Comparison of ENCODE assay signal across 8 mouse cellular contexts in the genomic region with DNA sequence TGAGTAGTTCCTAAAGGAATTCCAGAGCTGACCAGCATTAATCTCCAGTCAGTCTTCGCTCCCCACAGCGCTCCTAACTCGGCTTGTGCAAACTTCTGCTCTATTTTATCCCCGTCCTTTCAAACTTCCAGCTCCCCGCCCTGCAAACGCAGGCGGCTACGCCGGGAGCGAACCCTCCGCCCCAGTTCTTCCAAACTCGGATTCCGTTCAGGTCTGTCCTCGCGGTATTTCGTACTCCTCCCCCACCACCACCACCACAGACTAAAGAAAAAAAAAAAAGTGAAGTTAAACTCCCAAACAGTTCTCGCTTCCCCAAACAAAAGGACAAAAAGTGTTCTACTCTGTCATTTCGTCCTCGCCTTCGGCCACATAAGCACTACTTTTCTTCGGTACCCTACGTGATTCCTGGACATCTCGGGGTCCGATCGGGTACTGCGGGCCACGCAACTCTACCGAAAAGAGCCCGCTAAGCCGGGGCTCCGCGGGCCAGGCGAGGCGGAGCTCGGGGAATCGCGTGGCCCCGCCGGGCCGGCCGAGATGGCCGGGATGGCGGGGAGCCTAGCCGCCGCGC. TPM values are rescaled to one million over a fixed set of nuclear protein-coding genes. Genes with fewer than 3 reads are reported as not detected.
DNase-seq lines count a peak whose midpoint lies in the region; ATAC-seq and TF ChIP-seq lines count a peak whose summit lies in the region.

No protein-coding gene starts in this region.

- H3K4me3 ChIP-seq in cerebellum, adult 2 months (replicated peaks; ENCODE audit: insufficient read depth, low read depth, low read length) = peak overlapping the region; percentile 95
- peak overlapping the region; percentile 74 for H3K4me3 ChIP-seq in hindbrain, embryonic 14.5 days (replicated peaks; ENCODE audit: low read length)
- H3K4me3 ChIP-seq in liver, embryonic 12.5 days = peak overlapping the region; percentile 93
- peak overlapping the region; percentile 74 for H3K4me3 ChIP-seq in stomach, postnatal 0 days (ENCODE audit: low read depth, low read length)

- TF ChIP-seq EP300 in stomach, postnatal 0 days (optimal IDR thresholded peaks at IDR 0.05) = peak; percentile 68

- under 1% methylated on average over 46 of the region's 46 CpGs for WGBS in cerebellum, adult 2 months
- under 1% methylated on average over 46 of the region's 46 CpGs for WGBS in hindbrain, embryonic 14.5 days
- under 1% methylated on average over 46 of the region's 46 CpGs for WGBS in liver, embryonic 12.5 days (ENCODE audit: insufficient replicate concordance)
- WGBS in stomach, postnatal 0 days = under 1% methylated on average over 46 of the region's 46 CpGs

- TF ChIP-seq POLR2A in cerebellum, adult 2 months (IDR thresholded peaks at IDR 0.05; ENCODE audit: borderline replicate concordance, insufficient read depth, low read length) = no peak

- H3K4me1 ChIP-seq in cerebellum, adult 2 months (ENCODE audit: control insufficient read depth, insufficient read depth, low read length) = peaks cover 5% of the 10 kb centered on the region; the same call in 1 of the 2 replicates
- H3K4me1 ChIP-seq in hindbrain, embryonic 14.5 days (replicated peaks; ENCODE audit: control insufficient read depth, insufficient read depth, low read length) = peaks cover 32% of the 10 kb centered on the region
- H3K4me1 ChIP-seq in liver, embryonic 12.5 days = peaks cover 26% of the 10 kb centered on the region
- H3K4me1 ChIP-seq in stomach, postnatal 0 days (replicated peaks; ENCODE audit: control insufficient read depth, insufficient read depth) = no peaks in the 10 kb centered on the region

- H3K27ac ChIP-seq in cerebellum, adult 2 months (ENCODE audit: insufficient read depth, low read length) = peak overlapping the region; percentile 38; the same call in 1 of the 2 replicates
- H3K27ac ChIP-seq in hindbrain, embryonic 14.5 days = peak overlapping the region; percentile 99
- H3K27ac ChIP-seq in liver, embryonic 12.5 days = peak overlapping the region; percentile 93
- peak overlapping the region; percentile 99 for H3K27ac ChIP-seq in stomach, postnatal 0 days (replicated peaks)

- no peak for ATAC-seq in hindbrain, embryonic 14.5 days (ENCODE audit: low FRiP score)
- ATAC-seq in liver, embryonic 12.5 days = peak; percentile 55
- peak; percentile 57 for ATAC-seq in monocyte, adult 5-6 weeks (replicated peaks; ENCODE audit: insufficient number of reproducible peaks, low FRiP score, low TSS enrichment, poor library complexity, severe bottlenecking)
- peak; percentile 57 for ATAC-seq in stomach, postnatal 0 days (ENCODE audit: low FRiP score, low TSS enrichment)

- no peaks in the 10 kb centered on the region for H3K9me3 ChIP-seq in hindbrain, embryonic 14.5 days (ENCODE audit: control insufficient read depth, low read length)
- H3K9me3 ChIP-seq in liver, embryonic 12.5 days (replicated peaks) = no peaks in the 10 kb centered on the region
- H3K9me3 ChIP-seq in stomach, postnatal 0 days (ENCODE audit: control insufficient read depth, low read length) = no peaks in the 10 kb centered on the region

- peak; percentile 61 for DNase-seq in layer of hippocampus, adult 9-11 months
- DNase-seq in layer of hippocampus, adult 11-12 months (ENCODE audit: low spot score) = no peak
- peak; percentile 38 to 55 for DNase-seq in cerebellum, adult 2 months
- peak; percentile 76 for DNase-seq in forelimb bud, embryonic 11.5 days (ENCODE audit: low read depth, low spot score)
- DNase-seq in hindbrain, embryonic 14.5 days (ENCODE audit: low spot score) = no peak
- peak; percentile 78 for DNase-seq in stomach, postnatal 0 days (ENCODE audit: low spot score)

- no peaks in the 10 kb centered on the region for H3K27me3 ChIP-seq in cerebellum, adult 2 months (ENCODE audit: control insufficient read depth, insufficient read depth, low read length)
- H3K27me3 ChIP-seq in hindbrain, embryonic 14.5 days (ENCODE audit: control insufficient read depth, insufficient read depth, low read length) = no peaks in the 10 kb centered on the region
- H3K27me3 ChIP-seq in liver, embryonic 12.5 days (replicated peaks) = no peaks in the 10 kb centered on the region
- no peaks in the 10 kb centered on the region for H3K27me3 ChIP-seq in stomach, postnatal 0 days (ENCODE audit: control insufficient read depth, insufficient read depth, low read length)

- TF ChIP-seq CTCF in cerebellum, adult 2 months (IDR thresholded peaks at IDR 0.05; ENCODE audit: borderline replicate concordance, insufficient read depth, low read depth, low read length) = no peak
- no peak for TF ChIP-seq CTCF in stomach, postnatal 0 days (IDR thresholded peaks at IDR 0.05; ENCODE audit: low read depth)

- H3K36me3 ChIP-seq in hindbrain, embryonic 14.5 days (replicated peaks; ENCODE audit: control insufficient read depth, insufficient read depth) = no peaks in the 10 kb centered on the region
- no peaks in the 10 kb centered on the region for H3K36me3 ChIP-seq in liver, embryonic 12.5 days
- no peaks in the 10 kb centered on the region for H3K36me3 ChIP-seq in stomach, postnatal 0 days (ENCODE audit: control insufficient read depth, insufficient read depth, low read length)

- peak overlapping the region; percentile 66 for H3K4me2 ChIP-seq in hindbrain, embryonic 14.5 days (replicated peaks)
- H3K4me2 ChIP-seq in liver, embryonic 12.5 days = peak overlapping the region; percentile 83
- peak overlapping the region; percentile 71 for H3K4me2 ChIP-seq in stomach, postnatal 0 days (replicated peaks; ENCODE audit: low read depth)

- H3K9ac ChIP-seq in hindbrain, embryonic 14.5 days = peak overlapping the region; percentile 99
- H3K9ac ChIP-seq in liver, embryonic 12.5 days = peak overlapping the region; percentile 91
- H3K9ac ChIP-seq in stomach, postnatal 0 days (ENCODE audit: low read length) = peak overlapping the region; percentile 96

RNA-seq across cellular contexts. Expression of gene Qk, which starts 1.6 kb away (rescaled TPM):
- polyA plus RNA-seq in cerebellum, adult 2 months (2012; rRNA removed) = 276 and 278 TPM in 2 replicates
- polyA plus RNA-seq in hindbrain, embryonic 14.5 days (2014; fragmentation: Nextera tagmentation; extraction: Ambion mirVana) = 59.4 and 63.8 TPM in 2 replicates
- polyA plus RNA-seq in liver, embryonic 12.5 days (2016; fragmentation: Nextera tagmentation; extraction: Ambion mirVana) = 8.2 and 8.5 TPM in 2 replicates
- 117 to 144 TPM (median 122 TPM) in 3 replicates for total RNA-seq in monocyte, adult 5-6 weeks (2017)
- 9.7 and 9.8 TPM in 2 replicates for polyA plus RNA-seq in stomach, postnatal 0 days (2015; fragmentation: Nextera tagmentation; extraction: Ambion mirVana)

Comparison
In these comparisons a context has a peak if more than half of its experiments do, and no peak if none do; other contexts are left out.
1. DNase-seq: peak in layer of hippocampus, adult 9-11 months (single experiment), cerebellum, adult 2 months (2 of 2), forelimb bud, embryonic 11.5 days (single experiment) and stomach, postnatal 0 days (single experiment); none in layer of hippocampus, adult 11-12 months (single experiment) and hindbrain, embryonic 14.5 days (single experiment).
2. H3K27ac ChIP-seq: peak in every context shown above with its lines; median percentile 99 in hindbrain, embryonic 14.5 days; 99 in stomach, postnatal 0 days; 93 in liver, embryonic 12.5 days; 38 in cerebellum, adult 2 months.
3. Peak in every context shown above with its lines, with median percentiles within 50 percentile points of each other: H3K4me3 ChIP-seq, H3K4me2 ChIP-seq and H3K9ac ChIP-seq.